Mouse (Mus musculus): ENCODE data around the gene Bbip1. TPM values are rescaled to one million over a fixed set of nuclear protein-coding genes. Genes with fewer than 3 reads are reported as not detected.

The Bbip1 gene
- polyA plus RNA-seq, 1 experiment from 2014 or later = 105 TPM

DNA sequence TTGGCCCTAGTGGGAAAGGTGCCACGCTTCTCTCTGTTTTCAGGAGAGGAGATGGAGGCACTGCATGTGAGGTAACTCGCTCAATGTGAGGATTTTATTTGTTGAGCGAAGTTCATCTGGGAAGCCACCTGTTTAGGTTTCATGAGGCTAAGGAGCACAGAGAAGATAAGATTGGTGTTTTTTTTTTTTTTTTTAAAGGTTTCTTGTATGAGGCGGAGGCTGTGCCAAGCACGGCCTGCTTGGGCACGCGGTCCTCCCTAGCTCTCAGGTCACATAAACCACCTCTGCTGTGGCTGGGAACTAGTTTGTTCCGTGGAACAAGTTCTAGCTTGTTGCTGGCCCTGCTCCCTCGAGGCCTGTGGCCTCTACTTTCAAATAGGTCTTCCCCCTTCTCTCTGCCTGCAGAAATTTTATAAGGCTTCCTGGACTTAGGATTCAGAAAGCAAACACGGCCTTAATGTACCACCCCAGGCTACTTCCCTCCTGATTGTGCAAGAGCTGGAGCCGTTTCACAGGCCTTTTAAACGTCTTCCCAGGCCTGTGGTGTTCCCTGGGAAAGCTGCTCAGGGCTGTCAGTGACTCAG is 49.8 kb downstream of the Bbip1 start:
- Histone ChIP-seq H3K27me3 (ENCODE audit: poor library complexity, severe bottlenecking) (no peaks in the 10 kb centered on the region), H3K9me3 (no peaks in the 10 kb centered on the region), H3K4me3 (no peak overlapping the region), H3K27ac (no peak overlapping the region), H3K36me3 (replicated peaks) (no peaks in the 10 kb centered on the region), H3K4me1 (peaks cover 16% of the 10 kb centered on the region)
- 87% methylated on average over 12 of the region's 12 CpGs for WGBS
- DNase-seq (ENCODE audit: extremely low spot score, low spot score) = no peak

DNA sequence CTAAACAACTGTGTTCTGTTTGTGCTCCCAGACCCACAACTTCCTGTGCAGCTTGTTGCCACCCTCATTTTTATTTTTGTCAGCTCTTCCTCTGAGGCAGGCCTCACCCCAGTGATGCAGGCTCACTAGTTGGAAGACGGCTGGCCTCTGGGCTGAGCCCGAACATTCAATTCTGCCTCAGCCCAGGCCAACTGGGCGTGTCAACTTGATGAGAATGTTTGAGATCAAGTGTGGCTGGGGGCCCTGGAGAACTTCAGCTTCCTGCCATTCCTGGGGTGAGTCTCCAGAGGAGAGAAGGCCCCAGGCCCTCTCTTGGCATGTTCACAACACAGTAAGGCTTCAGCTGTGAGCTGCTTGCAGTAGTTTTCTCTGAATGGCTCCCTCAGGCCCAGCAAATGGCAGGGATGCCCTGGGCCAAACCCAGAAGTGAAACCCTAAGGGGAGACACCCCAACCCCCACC is 50.7 kb downstream of the Bbip1 start:
- no peaks in the 10 kb centered on the region for H3K9me3 ChIP-seq
- no peak overlapping the region for H3K27ac ChIP-seq
- H3K4me1 ChIP-seq = peaks cover 16% of the 10 kb centered on the region
- DNase-seq (ENCODE audit: extremely low spot score, low spot score) = no peak
- no peak overlapping the region for H3K4me3 ChIP-seq
- 82% methylated on average over 3 of the region's 3 CpGs for WGBS
- H3K27me3 ChIP-seq (ENCODE audit: poor library complexity, severe bottlenecking) = no peaks in the 10 kb centered on the region
- no peaks in the 10 kb centered on the region for H3K36me3 ChIP-seq (replicated peaks)

DNA sequence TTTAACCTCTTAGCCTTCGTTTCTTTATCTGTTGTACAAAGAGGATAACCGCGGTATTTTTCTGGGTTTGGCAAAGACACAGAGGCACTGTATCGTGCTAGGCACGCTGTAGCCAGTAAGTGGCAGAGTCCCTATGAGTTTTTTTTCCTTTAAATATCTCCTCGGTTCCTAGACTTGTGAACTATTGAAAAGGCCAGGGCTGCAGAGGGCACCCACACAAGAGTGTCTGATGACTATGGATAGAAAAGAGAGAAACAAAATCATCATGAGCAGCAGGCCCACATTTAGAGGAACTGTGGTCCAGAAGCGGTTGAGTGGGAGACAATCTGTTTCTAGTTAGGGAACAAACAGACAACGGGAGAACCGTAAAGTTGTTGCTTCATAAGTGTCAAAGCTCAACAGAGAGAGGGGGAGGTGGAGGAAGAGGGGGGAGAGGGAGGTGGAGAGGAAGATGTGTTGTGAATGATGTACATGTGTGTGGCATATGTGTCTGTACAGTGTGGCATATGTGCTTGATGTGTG is 51.5 kb downstream of the Bbip1 start:
- Histone ChIP-seq H3K36me3 (replicated peaks) (no peaks in the 10 kb centered on the region), H3K4me3 (no peak overlapping the region), H3K4me1 (peaks cover 16% of the 10 kb centered on the region), H3K9me3 (no peaks in the 10 kb centered on the region), H3K27ac (no peak overlapping the region), H3K27me3 (ENCODE audit: poor library complexity, severe bottlenecking) (no peaks in the 10 kb centered on the region)
- 75% methylated on average over 9 of the region's 9 CpGs for WGBS
- no peak for DNase-seq (ENCODE audit: extremely low spot score, low spot score)

- Histone ChIP-seq H3K4me3 (no peak within 1 kb of the TSS), H3K27me3 (ENCODE audit: poor library complexity, severe bottlenecking) (no peaks in the 10 kb centered on the region), H3K27ac (peak within 1 kb of the TSS; percentile 11; the same call in 1 of the 2 replicates), H3K4me1 (peaks cover 16% of the 10 kb centered on the region), H3K9me3 (no peaks in the 10 kb centered on the region), H3K36me3 (replicated peaks) (no peaks in the 10 kb centered on the region)
- no peak for DNase-seq (ENCODE audit: extremely low spot score, low spot score)
- 59% methylated on average over 3 of the region's 3 CpGs for WGBS
These were observed 52.4 kb downstream of the Bbip1 start, which contains the start of gene Pdcd4 for GRCm38 (mm10) chr19:53892061-53892460. Pdcd4 (plus strand) TSS chr19:53892231.

GRCm38 (mm10) chr19:53891569-53891968 is 52.9 kb downstream of the Bbip1 start:
- 92% methylated on average over 2 of the region's 2 CpGs for WGBS
- no peaks in the 10 kb centered on the region for H3K36me3 ChIP-seq (replicated peaks)
- no peak for DNase-seq (ENCODE audit: extremely low spot score, low spot score)
- H3K27ac ChIP-seq = no peak overlapping the region
- peaks cover 16% of the 10 kb centered on the region for H3K4me1 ChIP-seq
- H3K27me3 ChIP-seq (ENCODE audit: poor library complexity, severe bottlenecking) = no peaks in the 10 kb centered on the region
- no peaks in the 10 kb centered on the region for H3K9me3 ChIP-seq
- H3K4me3 ChIP-seq = no peak overlapping the region

GRCm38 (mm10) chr19:53890781-53891251 is 53.6 kb downstream of the Bbip1 start:
- Histone ChIP-seq H3K27ac (no peak overlapping the region), H3K9me3 (no peaks in the 10 kb centered on the region), H3K36me3 (replicated peaks) (no peaks in the 10 kb centered on the region), H3K4me1 (peaks cover 18% of the 10 kb centered on the region), H3K4me3 (no peak overlapping the region), H3K27me3 (ENCODE audit: poor library complexity, severe bottlenecking) (no peaks in the 10 kb centered on the region)
- no peak for DNase-seq (ENCODE audit: extremely low spot score, low spot score)
- 76% methylated on average over 5 of the region's 5 CpGs for WGBS

- no peak overlapping the region for H3K27ac ChIP-seq
- 56% methylated on average over 5 of the region's 5 CpGs for WGBS
- peaks cover 23% of the 10 kb centered on the region for H3K4me1 ChIP-seq
- no peak overlapping the region for H3K4me3 ChIP-seq
- H3K27me3 ChIP-seq (ENCODE audit: poor library complexity, severe bottlenecking) = no peaks in the 10 kb centered on the region
- no peak for DNase-seq (ENCODE audit: extremely low spot score, low spot score)
- H3K9me3 ChIP-seq = no peaks in the 10 kb centered on the region
- no peaks in the 10 kb centered on the region for H3K36me3 ChIP-seq (replicated peaks)
These were observed 54.2 kb downstream of the Bbip1 start for GRCm38 (mm10) chr19:53890274-53890673.

- peaks cover 29% of the 10 kb centered on the region for H3K4me1 ChIP-seq
- WGBS = 77% methylated on average over 5 of the region's 5 CpGs
- DNase-seq (ENCODE audit: extremely low spot score, low spot score) = no peak
These were observed 54.9 kb downstream of the Bbip1 start for GRCm38 (mm10) chr19:53889555-53889954.

DNA sequence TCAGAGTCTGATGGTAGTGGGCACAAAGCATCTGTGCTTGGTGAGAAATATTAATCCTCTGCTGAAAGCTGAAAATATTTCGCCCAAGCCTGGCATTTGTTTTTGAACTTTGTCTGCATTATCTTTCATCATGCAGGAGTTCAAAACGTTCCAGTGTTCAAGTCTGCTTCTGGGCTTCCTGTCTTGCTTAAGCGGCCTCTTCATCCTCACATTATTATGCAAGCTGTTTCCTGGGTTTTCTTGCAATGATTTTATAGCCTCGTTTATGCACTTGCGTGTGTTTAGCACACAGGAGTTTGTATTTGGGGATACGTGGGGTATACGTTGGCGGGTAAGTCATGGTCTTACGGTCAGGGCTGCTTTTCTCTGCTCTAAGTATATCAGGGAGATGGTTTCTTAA is 56.1 kb downstream of the Bbip1 start:
- Histone ChIP-seq H3K27me3 (ENCODE audit: poor library complexity, severe bottlenecking) (no peaks in the 10 kb centered on the region), H3K27ac (no peak overlapping the region), H3K36me3 (replicated peaks) (no peaks in the 10 kb centered on the region), H3K4me1 (peaks cover 29% of the 10 kb centered on the region), H3K4me3 (no peak overlapping the region), H3K9me3 (no peaks in the 10 kb centered on the region)
- 87% methylated on average over 9 of the region's 9 CpGs for whole genome bisulfite sequencing
- no peak for DNase-seq (ENCODE audit: extremely low spot score, low spot score)

More at GRCm38 (mm10) chr19:53889555-53889954, 54.9 kb downstream of the Bbip1 start:
- Histone ChIP-seq H3K27me3 (ENCODE audit: poor library complexity, severe bottlenecking) (no peaks in the 10 kb centered on the region), H3K36me3 (replicated peaks) (no peaks in the 10 kb centered on the region), H3K9me3 (no peaks in the 10 kb centered on the region), H3K27ac (no peak overlapping the region), H3K4me3 (no peak overlapping the region)

GRCm38 (mm10) chr19:53887822-53888221 is 56.6 kb downstream of the Bbip1 start:
- Histone ChIP-seq H3K27ac (no peak overlapping the region), H3K36me3 (replicated peaks) (no peaks in the 10 kb centered on the region), H3K4me3 (no peak overlapping the region), H3K27me3 (ENCODE audit: poor library complexity, severe bottlenecking) (no peaks in the 10 kb centered on the region), H3K9me3 (no peaks in the 10 kb centered on the region), H3K4me1 (peaks cover 26% of the 10 kb centered on the region)
- DNase-seq (ENCODE audit: extremely low spot score, low spot score) = no peak
- WGBS = 90% methylated on average over 3 of the region's 3 CpGs

DNA sequence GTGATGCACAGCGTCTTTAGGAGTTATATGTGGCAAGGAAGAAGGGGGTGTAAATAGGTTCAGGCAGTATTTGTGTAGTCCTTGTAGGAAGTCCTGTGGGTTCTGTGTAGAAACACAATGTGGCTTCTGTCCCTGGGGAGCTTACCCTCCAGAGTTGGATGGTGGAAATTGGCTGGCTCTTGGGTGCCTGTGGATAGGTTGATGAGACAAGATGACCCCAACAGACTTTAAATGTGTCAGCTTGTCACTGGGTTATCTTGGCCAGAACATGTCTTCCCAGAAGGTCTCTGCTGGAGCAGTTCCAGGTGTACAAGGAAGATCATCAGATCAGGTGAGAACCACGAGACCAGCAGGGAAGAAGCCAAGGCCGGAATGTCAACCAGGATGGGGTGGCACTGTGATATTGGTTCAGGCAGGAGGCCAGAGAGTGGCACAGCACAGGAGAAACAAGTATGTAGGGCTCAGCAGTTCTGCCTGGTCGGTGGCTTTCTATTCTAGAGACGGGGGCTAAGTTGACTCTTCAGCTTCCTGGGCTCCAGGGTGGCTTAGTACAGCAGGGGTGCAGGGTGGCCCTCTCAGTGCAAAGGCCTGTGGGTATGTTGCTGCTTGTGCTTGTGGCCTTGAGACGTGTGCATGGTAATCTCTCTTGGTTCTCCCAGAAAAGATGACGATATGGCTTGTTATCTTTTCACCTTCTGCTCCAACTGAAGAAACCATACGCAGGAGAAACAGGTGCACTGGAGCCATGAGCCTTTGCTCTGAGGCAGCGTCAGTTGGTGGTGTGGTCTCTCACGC is 57.7 kb downstream of the Bbip1 start:
- Histone ChIP-seq H3K4me3 (no peak overlapping the region), H3K9me3 (no peaks in the 10 kb centered on the region), H3K4me1 (peaks cover 19% of the 10 kb centered on the region), H3K36me3 (replicated peaks) (no peaks in the 10 kb centered on the region), H3K27me3 (ENCODE audit: poor library complexity, severe bottlenecking) (no peaks in the 10 kb centered on the region), H3K27ac (0 out of 2 replicates have a peak overlapping the region, but pooled peaks have one; percentile 5)
- 91% methylated on average over 10 of the region's 10 CpGs for WGBS
- no peak for DNase-seq (ENCODE audit: extremely low spot score, low spot score)

DNA sequence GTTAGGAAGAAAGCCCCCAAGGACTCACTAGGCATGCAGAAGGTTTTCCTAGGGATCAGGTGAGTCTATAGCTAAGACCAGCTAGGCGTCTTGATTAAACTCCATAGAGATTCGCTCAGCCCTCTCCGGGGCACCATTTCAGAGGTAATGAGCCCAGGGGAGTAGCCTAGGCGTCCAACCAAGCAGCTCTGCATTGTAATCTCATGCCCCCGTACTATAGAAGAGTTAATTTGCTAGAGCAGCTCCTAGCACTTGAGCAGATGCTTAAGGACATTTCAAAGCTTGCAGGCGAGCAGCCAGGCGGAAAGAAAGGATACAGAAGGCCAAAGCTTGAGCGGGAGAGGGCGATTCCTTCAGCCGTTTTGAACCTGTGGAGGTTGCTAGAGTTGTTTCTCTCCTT is 59.0 kb downstream of the Bbip1 start:
- no peaks in the 10 kb centered on the region for H3K27me3 ChIP-seq (ENCODE audit: poor library complexity, severe bottlenecking)
- peaks cover 13% of the 10 kb centered on the region for H3K4me1 ChIP-seq
- DNase-seq (ENCODE audit: extremely low spot score, low spot score) = peak; percentile 30

GRCm38 (mm10) chr19:53881786-53882185 is 62.6 kb downstream of the Bbip1 start:
- Histone ChIP-seq H3K4me1 (peaks cover 13% of the 10 kb centered on the region), H3K27ac (no peak overlapping the region), H3K9me3 (no peaks in the 10 kb centered on the region), H3K27me3 (ENCODE audit: poor library complexity, severe bottlenecking) (no peaks in the 10 kb centered on the region), H3K4me3 (no peak overlapping the region), H3K36me3 (replicated peaks) (no peaks in the 10 kb centered on the region)
- DNase-seq (ENCODE audit: extremely low spot score, low spot score) = no peak
- 75% methylated on average over 5 of the region's 5 CpGs for WGBS

More for the DNA sequence above, 59.0 kb downstream of the Bbip1 start:
- Histone ChIP-seq H3K27ac (peak overlapping the region; percentile 66), H3K4me3 (no peak overlapping the region; the same call in 1 of the 2 replicates), H3K36me3 (replicated peaks) (no peaks in the 10 kb centered on the region), H3K9me3 (no peaks in the 10 kb centered on the region)
- 20% methylated on average over 10 of the region's 10 CpGs for WGBS
